Mouse (Mus musculus) heart, postnatal 0 days (tissue): ENCODE results near the gene Arhgap15.

ENCODE experiments used
- CTCF ChIP-seq: IDR thresholded peaks from 2 replicates; pipeline ENCODE4 v1.5.1; 2016; ENCODE audit warnings: antibody characterized with exemption, control low read depth, low read depth
- EP300 ChIP-seq: IDR thresholded peaks from 2 replicates; pipeline ENCODE4 v1.6.1; 2016; ENCODE audit warnings: antibody characterized with exemption, low read depth

DNA sequence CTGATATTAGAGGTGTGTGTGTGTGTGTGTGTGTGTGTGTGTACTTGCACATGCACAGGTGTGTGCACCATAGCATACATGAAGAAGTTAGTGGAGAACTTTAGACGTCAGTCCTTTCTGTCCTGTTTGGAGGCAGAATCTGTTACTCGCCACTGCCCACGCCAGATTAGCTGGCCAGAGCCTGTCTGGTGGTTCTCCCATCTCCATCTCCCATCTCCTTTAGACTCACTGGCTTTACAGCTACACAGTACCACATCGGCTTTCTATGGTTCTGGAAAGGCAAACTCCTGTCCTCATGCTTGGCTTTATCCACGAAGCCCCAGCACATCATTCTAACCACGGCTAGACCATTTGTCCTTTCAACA, 608.2 kb downstream of the Arhgap15 start:
- TF ChIP-seq CTCF = no peak
- TF ChIP-seq EP300 = no peak
